Mouse (Mus musculus) ES-Bruce4 (cell line): ENCODE data around the gene Lrch2. TPM values are rescaled to one million over a fixed set of nuclear protein-coding genes. Genes with fewer than 3 reads are reported as not detected.
"Not testable (repeated sequence)": the region's sequence is repeated elsewhere in the genome, so short reads cannot be mapped to it uniquely, and the experiment has no call there.

Experiments used
- H3K27ac ChIP-seq: 2 replicates; pipeline ENCODE4 v1.5.1; 2012; ENCODE audit warnings: low read length, inconsistent platforms; ENCODE audit not compliant: insufficient read depth
- H3K27me3 ChIP-seq: 2 replicates; pipeline ENCODE4 v1.6.1; 2012; ENCODE audit warnings: mild to moderate bottlenecking, low read length, inconsistent platforms; ENCODE audit not compliant: control insufficient read depth, poor library complexity, insufficient read depth, severe bottlenecking
- H3K36me3 ChIP-seq: 2 replicates; pipeline ENCODE4 v1.6.1; 2012; ENCODE audit warnings: inconsistent platforms, mild to moderate bottlenecking, low read length, moderate library complexity; ENCODE audit not compliant: control insufficient read depth, poor library complexity, insufficient read depth, severe bottlenecking
- H3K4me1 ChIP-seq: one replicate; pipeline ENCODE4 v1.8.1; 2011; ENCODE audit warnings: low read length; ENCODE audit not compliant: control insufficient read depth, insufficient read depth
- H3K4me3 ChIP-seq: 2 replicates; pipeline ENCODE4 v1.5.1; 2011; ENCODE audit warnings: low read depth, mild to moderate bottlenecking, low read length
- H3K9ac ChIP-seq: 2 replicates; pipeline ENCODE4 v1.6.1; 2012; ENCODE audit warnings: low read depth, mild to moderate bottlenecking, inconsistent platforms; ENCODE audit not compliant: poor library complexity, severe bottlenecking
- H3K9me3 ChIP-seq: replicated peaks from 2 replicates; pipeline ENCODE4 v1.6.1; 2012; ENCODE audit warnings: mild to moderate bottlenecking, low read length, inconsistent platforms; ENCODE audit not compliant: control insufficient read depth, poor library complexity, insufficient read depth, severe bottlenecking
- CTCF ChIP-seq: IDR thresholded peaks from one replicate; pipeline ENCODE4 v1.8.1; 2011; ENCODE audit warnings: low read depth, low read length
- EP300 ChIP-seq: IDR thresholded peaks from 2 replicates; pipeline ENCODE4 v1.6.1; 2011; ENCODE audit warnings: low read depth, low read length; ENCODE audit not compliant: insufficient read depth
- POLR2A ChIP-seq: IDR thresholded peaks from one replicate; pipeline ENCODE4 v1.8.1; 2011; ENCODE audit warnings: low read length; ENCODE audit not compliant: insufficient read depth
- polyA plus RNA-seq: library from polyadenylated mRNA; stranded (reverse); fragments of >200 nt; gene quantifications from 2 replicates; pipeline ENCODE4 v1.2.4, GENCODE M21; 2011; ENCODE audit warnings: low read depth; ENCODE audit not compliant: missing spikeins, insufficient read depth, insufficient read length

Lrch2 gene
- polyA plus RNA-seq, 1 experiment, result 15.9 TPM

DNA sequence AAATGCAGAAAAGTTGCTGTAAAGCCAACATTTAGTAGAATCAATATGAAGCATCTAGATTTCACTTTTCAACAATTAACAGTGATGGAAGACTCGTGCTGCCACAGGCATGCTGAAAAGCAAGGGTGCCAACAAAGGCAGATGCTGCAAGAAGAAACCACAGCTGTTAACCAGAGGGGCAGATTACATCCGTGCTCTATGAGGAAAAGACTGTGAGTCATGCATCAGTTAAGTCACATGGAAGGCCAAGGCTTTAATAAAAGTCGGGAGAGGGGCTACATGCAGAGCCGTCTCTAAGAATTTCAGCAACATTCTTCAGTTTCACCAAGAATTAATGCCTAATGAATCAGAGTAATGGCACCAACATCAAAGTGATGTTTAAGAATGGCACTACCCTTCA is 22.2 kb downstream of the Lrch2 start:
- Histone ChIP-seq H3K27ac (no peak overlapping the region), H3K9me3 (no peaks in the 10 kb centered on the region), H3K4me1 (no peaks in the 10 kb centered on the region), H3K9ac (no peak overlapping the region), H3K27me3 (no peaks in the 10 kb centered on the region), H3K36me3 (no peaks in the 10 kb centered on the region), H3K4me3 (no peak overlapping the region)
- no peak for TF ChIP-seq CTCF
- TF ChIP-seq EP300, result no peak
- TF ChIP-seq POLR2A, result no peak

DNA sequence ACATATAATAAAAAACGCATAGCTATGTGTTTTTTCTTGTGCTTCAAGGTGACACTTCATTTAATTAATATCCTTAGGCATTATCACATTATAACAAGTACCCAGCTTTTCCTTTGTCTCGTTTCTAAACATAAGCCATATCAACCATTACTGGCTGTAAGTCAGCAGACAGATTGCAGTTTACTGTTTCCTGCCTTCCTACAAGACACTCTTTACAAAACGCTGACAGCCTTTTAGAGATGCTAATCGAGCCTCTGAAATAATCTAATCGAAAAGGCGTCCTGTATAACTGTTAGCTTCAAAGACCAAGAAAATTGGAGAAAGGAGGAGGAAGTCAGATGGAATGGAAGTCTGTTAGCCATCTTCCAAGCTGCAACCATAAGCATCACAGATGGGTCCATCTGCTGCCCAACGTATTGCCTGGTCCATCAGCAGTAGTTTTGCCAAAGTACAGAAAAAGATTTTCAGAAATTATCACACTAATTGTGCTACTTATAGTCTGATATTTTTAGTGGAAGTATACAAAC is 26.2 kb downstream of the Lrch2 start:
- H3K9me3 ChIP-seq, result no peaks in the 10 kb centered on the region
- H3K4me3 ChIP-seq, result no peak overlapping the region
- H3K36me3 ChIP-seq, result no peaks in the 10 kb centered on the region
- no peaks in the 10 kb centered on the region for H3K27me3 ChIP-seq
- no peak overlapping the region for H3K9ac ChIP-seq
- TF ChIP-seq EP300 (no peak), CTCF (no peak), POLR2A (no peak)
- no peak overlapping the region for H3K27ac ChIP-seq
- no peaks in the 10 kb centered on the region for H3K4me1 ChIP-seq

DNA sequence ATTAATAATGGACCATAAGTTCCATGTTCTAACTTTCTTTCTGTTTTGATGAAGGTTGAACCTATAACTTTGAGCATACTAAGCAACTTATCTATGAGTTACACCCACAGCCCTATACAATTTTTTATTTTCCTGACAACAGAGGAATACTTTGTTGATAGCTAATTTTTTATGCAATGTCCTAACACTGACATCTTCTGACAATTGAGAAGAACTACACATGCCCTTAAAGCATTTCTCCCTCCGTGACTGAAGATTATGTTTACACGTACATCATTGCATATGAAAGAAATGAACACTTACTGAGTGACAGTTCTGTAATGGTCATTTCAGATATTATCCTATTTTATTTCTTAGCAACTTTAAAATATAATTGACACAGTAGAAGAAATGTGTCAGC is 64.3 kb downstream of the Lrch2 start:
- Histone ChIP-seq H3K4me3 (no peak overlapping the region), H3K27ac (no peak overlapping the region), H3K9ac (no peak overlapping the region), H3K27me3 (no peaks in the 10 kb centered on the region), H3K9me3 (no peaks in the 10 kb centered on the region), H3K4me1 (no peaks in the 10 kb centered on the region), H3K36me3 (no peaks in the 10 kb centered on the region)
- no peak for TF ChIP-seq POLR2A
- no peak for TF ChIP-seq EP300

DNA sequence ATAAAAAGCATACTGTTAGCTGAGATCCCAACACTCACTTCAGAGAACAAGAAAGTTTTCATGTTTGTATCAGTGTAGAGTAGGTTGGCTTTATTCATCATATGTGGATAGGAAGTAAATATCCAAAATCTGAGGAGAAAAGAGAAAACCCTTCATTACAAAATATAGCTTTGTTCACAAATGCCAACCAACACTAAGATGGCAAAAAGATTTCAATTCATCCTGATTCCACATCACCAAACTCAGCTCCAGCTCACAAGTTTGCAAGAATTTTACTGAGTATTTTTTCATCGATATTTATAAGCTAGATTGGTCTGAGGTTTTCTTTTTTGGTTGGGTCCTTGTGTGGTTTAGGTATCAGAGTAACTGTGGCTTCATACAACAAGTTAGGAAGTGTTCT is 100.3 kb downstream of the Lrch2 start, which contains the start of gene Vmn1r239-ps:
Gene Vmn1r239-ps, minus strand, starts transcription at position 101 of the 400 bp plus-strand sequence.
- not testable (repeated sequence) for H3K9ac ChIP-seq, H3K4me3 ChIP-seq, H3K4me1 ChIP-seq, H3K27ac ChIP-seq, H3K27me3 ChIP-seq, H3K9me3 ChIP-seq, H3K36me3 ChIP-seq

DNA sequence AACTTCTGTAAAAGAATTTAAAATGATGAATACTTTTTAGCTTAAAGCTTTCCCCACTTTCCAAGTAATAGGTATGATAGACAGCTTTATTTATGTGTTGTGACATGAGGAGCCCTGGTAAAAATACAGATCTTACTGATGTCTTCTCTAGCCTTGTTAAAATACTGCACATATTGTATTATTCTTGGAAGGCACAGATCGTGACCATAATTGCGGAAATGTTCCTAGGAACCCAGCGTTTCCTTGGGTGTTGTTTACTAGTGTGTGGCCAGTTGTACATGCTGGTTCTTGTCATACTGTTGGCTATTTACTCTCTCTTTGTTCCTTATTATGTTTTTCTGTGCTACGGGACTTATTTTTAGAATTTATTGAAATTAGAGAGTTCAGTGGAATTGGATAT is 110.5 kb downstream of the Lrch2 start:
- no peak overlapping the region for H3K4me3 ChIP-seq
- no peak overlapping the region for H3K9ac ChIP-seq
- TF ChIP-seq CTCF, result no peak
- TF ChIP-seq POLR2A, result no peak
- no peak for TF ChIP-seq EP300
- H3K9me3 ChIP-seq, result no peaks in the 10 kb centered on the region
- no peaks in the 10 kb centered on the region for H3K27me3 ChIP-seq
- H3K27ac ChIP-seq, result no peak overlapping the region
- no peaks in the 10 kb centered on the region for H3K4me1 ChIP-seq
- no peaks in the 10 kb centered on the region for H3K36me3 ChIP-seq

DNA sequence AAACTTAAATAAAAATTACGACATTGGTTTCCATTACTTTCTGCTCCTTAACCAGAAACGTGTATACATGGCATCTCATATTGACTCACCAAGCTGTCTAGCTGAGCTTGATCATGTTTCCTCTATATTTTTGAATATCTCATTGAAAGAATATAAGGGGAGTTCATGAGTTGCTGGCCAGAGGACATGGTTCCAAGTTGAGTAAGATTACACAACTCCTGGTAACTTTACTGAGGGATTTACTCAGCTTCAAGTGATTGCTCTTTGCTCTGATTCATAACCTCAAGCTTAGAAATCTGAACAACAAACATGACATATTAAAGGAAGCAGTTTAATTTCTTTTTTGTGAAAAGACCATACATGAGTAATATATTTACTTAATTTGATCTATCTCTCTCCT is 118.5 kb downstream of the Lrch2 start:
- Histone ChIP-seq H3K36me3 (no peaks in the 10 kb centered on the region), H3K4me1 (no peaks in the 10 kb centered on the region), H3K27ac (no peak overlapping the region), H3K9me3 (no peaks in the 10 kb centered on the region), H3K9ac (no peak overlapping the region), H3K4me3 (no peak overlapping the region), H3K27me3 (no peaks in the 10 kb centered on the region)
- TF ChIP-seq EP300 (no peak), CTCF (no peak), POLR2A (no peak)
